Mouse (Mus musculus): Measurements from ENCODE around the gene Slc35c1. TPM values are rescaled to one million over a fixed set of nuclear protein-coding genes. Genes with fewer than 3 reads are reported as not detected.

The Slc35c1 gene
- polyA plus RNA-seq, 1 experiment from 2014 or later: 9.3 TPM

- Histone ChIP-seq H3K4me3 (ENCODE audit: low read depth, low read length) (no peak overlapping the region), H3K36me3 (replicated peaks; ENCODE audit: insufficient read depth, low read length) (no peaks in the 10 kb centered on the region), H3K9ac (replicated peaks) (no peak overlapping the region), H3K4me2 (ENCODE audit: low read depth, low read length) (no peak overlapping the region), H3K27ac (ENCODE audit: low read depth) (no peak overlapping the region), H3K4me1 (ENCODE audit: insufficient read depth) (no peaks in the 10 kb centered on the region), H3K27me3 (ENCODE audit: insufficient read depth, low read length) (no peaks in the 10 kb centered on the region), H3K9me3 (ENCODE audit: low read length) (no peaks in the 10 kb centered on the region)
- DNase-seq (no peak), ATAC-seq (no peak)
- TF ChIP-seq EP300 (IDR thresholded peaks at IDR 0.05; ENCODE audit: low read depth): no peak
- TF ChIP-seq CTCF (IDR thresholded peaks at IDR 0.05; ENCODE audit: low read depth): no peak
- WGBS (ENCODE audit: insufficient replicate concordance): 81% methylated on average over 3 of the region's 3 CpGs
Measured at GRCm38 (mm10) chr2:92494956-92495355, 34.6 kb upstream of the Slc35c1 start.

GRCm38 (mm10) chr2:92494423-92494822, 34.1 kb upstream of the Slc35c1 start:
- WGBS (ENCODE audit: insufficient replicate concordance): 17% methylated on average over 8 of the region's 8 CpGs
- Histone ChIP-seq H3K4me2 (ENCODE audit: low read depth, low read length) (no peak overlapping the region), H3K9ac (replicated peaks) (no peak overlapping the region), H3K9me3 (ENCODE audit: low read length) (no peaks in the 10 kb centered on the region), H3K4me3 (ENCODE audit: low read depth, low read length) (no peak overlapping the region), H3K27me3 (ENCODE audit: insufficient read depth, low read length) (no peaks in the 10 kb centered on the region), H3K27ac (ENCODE audit: low read depth) (no peak overlapping the region), H3K4me1 (ENCODE audit: insufficient read depth) (no peaks in the 10 kb centered on the region), H3K36me3 (replicated peaks; ENCODE audit: insufficient read depth, low read length) (no peaks in the 10 kb centered on the region)
- no peak for TF ChIP-seq CTCF (IDR thresholded peaks at IDR 0.05; ENCODE audit: low read depth)
- no peak for TF ChIP-seq EP300 (IDR thresholded peaks at IDR 0.05; ENCODE audit: low read depth)
- no peak for DNase-seq
- no peak for ATAC-seq

GRCm38 (mm10) chr2:92493656-92494390, 33.5 kb upstream of the Slc35c1 start:
- H3K27me3 ChIP-seq (ENCODE audit: insufficient read depth, low read length): no peaks in the 10 kb centered on the region
- 64% methylated on average over 15 of the region's 15 CpGs for WGBS (ENCODE audit: insufficient replicate concordance)
- no peak overlapping the region for H3K27ac ChIP-seq (ENCODE audit: low read depth)
- no peak overlapping the region for H3K4me3 ChIP-seq (ENCODE audit: low read depth, low read length)
- no peaks in the 10 kb centered on the region for H3K36me3 ChIP-seq (replicated peaks; ENCODE audit: insufficient read depth, low read length)
- DNase-seq (no peak), ATAC-seq (no peak)
- no peaks in the 10 kb centered on the region for H3K4me1 ChIP-seq (ENCODE audit: insufficient read depth)
- no peaks in the 10 kb centered on the region for H3K9me3 ChIP-seq (ENCODE audit: low read length)
- no peak overlapping the region for H3K4me2 ChIP-seq (ENCODE audit: low read depth, low read length)
- TF ChIP-seq CTCF (IDR thresholded peaks at IDR 0.05; ENCODE audit: low read depth) (no peak), EP300 (IDR thresholded peaks at IDR 0.05; ENCODE audit: low read depth) (no peak)
- H3K9ac ChIP-seq (replicated peaks): no peak overlapping the region

GRCm38 (mm10) chr2:92491950-92492501, 31.7 kb upstream of the Slc35c1 start:
- ATAC-seq (no peak), DNase-seq (no peak)
- Histone ChIP-seq H3K4me2 (ENCODE audit: low read depth, low read length) (no peak overlapping the region), H3K36me3 (replicated peaks; ENCODE audit: insufficient read depth, low read length) (no peaks in the 10 kb centered on the region), H3K9ac (replicated peaks) (no peak overlapping the region), H3K4me1 (ENCODE audit: insufficient read depth) (no peaks in the 10 kb centered on the region), H3K27ac (ENCODE audit: low read depth) (no peak overlapping the region), H3K27me3 (ENCODE audit: insufficient read depth, low read length) (0 out of 2 replicates have a peak, but pooled peaks cover under 1% of the 10 kb centered on the region), H3K4me3 (ENCODE audit: low read depth, low read length) (no peak overlapping the region), H3K9me3 (ENCODE audit: low read length) (no peaks in the 10 kb centered on the region)
- no peak for TF ChIP-seq CTCF (IDR thresholded peaks at IDR 0.05; ENCODE audit: low read depth)
- TF ChIP-seq EP300 (IDR thresholded peaks at IDR 0.05; ENCODE audit: low read depth): no peak
- WGBS (ENCODE audit: insufficient replicate concordance): 65% methylated on average over 12 of the region's 12 CpGs

- DNase-seq (no peak), ATAC-seq (no peak)
- no peaks in the 10 kb centered on the region for H3K36me3 ChIP-seq (replicated peaks; ENCODE audit: insufficient read depth, low read length)
- no peak overlapping the region for H3K4me2 ChIP-seq (ENCODE audit: low read depth, low read length)
- H3K27ac ChIP-seq (ENCODE audit: low read depth): no peak overlapping the region
- peaks cover 4% of the 10 kb centered on the region for H3K4me1 ChIP-seq (ENCODE audit: insufficient read depth)
- 75% methylated on average over 10 of the region's 10 CpGs for WGBS (ENCODE audit: insufficient replicate concordance)
- H3K9ac ChIP-seq (replicated peaks): no peak overlapping the region
- H3K27me3 ChIP-seq (ENCODE audit: insufficient read depth, low read length): 0 out of 2 replicates have a peak, but pooled peaks cover 6% of the 10 kb centered on the region
- no peaks in the 10 kb centered on the region for H3K9me3 ChIP-seq (ENCODE audit: low read length)
- no peak overlapping the region for H3K4me3 ChIP-seq (ENCODE audit: low read depth, low read length)
- TF ChIP-seq CTCF (IDR thresholded peaks at IDR 0.05; ENCODE audit: low read depth) (no peak), EP300 (IDR thresholded peaks at IDR 0.05; ENCODE audit: low read depth) (no peak)
Measured at GRCm38 (mm10) chr2:92490541-92490940, 30.2 kb upstream of the Slc35c1 start.

- no peak overlapping the region for H3K9ac ChIP-seq (replicated peaks)
- 0 out of 2 replicates have a peak, but pooled peaks cover 6% of the 10 kb centered on the region for H3K27me3 ChIP-seq (ENCODE audit: insufficient read depth, low read length)
- H3K9me3 ChIP-seq (ENCODE audit: low read length): no peaks in the 10 kb centered on the region
- DNase-seq (no peak), ATAC-seq (no peak)
- WGBS (ENCODE audit: insufficient replicate concordance): 62% methylated on average over 8 of the region's 8 CpGs
- no peak overlapping the region for H3K27ac ChIP-seq (ENCODE audit: low read depth)
- peaks cover 28% of the 10 kb centered on the region for H3K4me1 ChIP-seq (ENCODE audit: insufficient read depth)
- no peaks in the 10 kb centered on the region for H3K36me3 ChIP-seq (replicated peaks; ENCODE audit: insufficient read depth, low read length)
- TF ChIP-seq EP300 (IDR thresholded peaks at IDR 0.05; ENCODE audit: low read depth) (no peak), CTCF (IDR thresholded peaks at IDR 0.05; ENCODE audit: low read depth) (no peak)
- no peak overlapping the region for H3K4me3 ChIP-seq (ENCODE audit: low read depth, low read length)
- H3K4me2 ChIP-seq (ENCODE audit: low read depth, low read length): no peak overlapping the region
Measured at GRCm38 (mm10) chr2:92487791-92488190, 27.5 kb upstream of the Slc35c1 start.

All from liver, postnatal 0 days (tissue).